Mouse (Mus musculus): ENCODE measurements around the gene Cerk.

The Cerk gene

DNA sequence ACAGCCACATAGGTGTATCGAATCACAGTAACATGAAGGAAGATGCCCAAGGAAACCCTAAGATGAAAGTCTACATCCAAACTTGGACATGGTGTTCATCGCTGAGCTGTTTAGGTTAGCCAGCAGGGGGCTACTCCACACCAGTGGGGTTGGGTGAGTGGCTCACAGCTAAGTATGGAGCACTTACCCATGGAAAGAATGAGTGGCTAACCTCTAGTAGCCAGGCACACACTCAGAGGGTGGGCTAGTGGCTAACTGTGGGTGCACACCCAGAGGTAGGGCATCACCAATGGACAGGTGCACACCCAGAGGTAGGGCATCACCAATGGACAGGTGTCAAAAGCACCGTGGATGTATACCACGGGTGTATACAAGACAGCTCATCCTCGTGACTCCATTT, 26.2 kb downstream of the Cerk start:
- no peak for DNase-seq

DNA sequence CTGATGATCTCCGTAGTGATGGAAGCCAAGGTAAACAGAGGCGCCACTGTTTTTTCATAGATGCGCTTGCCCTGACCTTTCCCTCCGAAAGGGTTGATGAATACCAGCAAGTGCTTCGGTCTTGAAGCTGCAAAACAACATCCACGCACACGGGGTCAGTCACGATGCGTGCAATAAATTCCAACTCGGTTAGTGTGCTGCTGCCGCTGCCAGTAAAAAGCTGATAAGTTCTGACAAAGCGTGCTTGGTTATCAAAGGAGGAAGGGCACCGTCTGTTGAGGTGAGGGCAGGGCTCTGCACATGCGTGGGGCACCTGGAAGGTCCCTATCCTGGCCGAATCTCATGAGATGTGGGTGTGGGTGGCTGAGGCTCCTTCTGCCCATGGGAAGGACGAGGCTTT, 26.8 kb downstream of the Cerk start:
- DNase-seq, result no peak

DNA sequence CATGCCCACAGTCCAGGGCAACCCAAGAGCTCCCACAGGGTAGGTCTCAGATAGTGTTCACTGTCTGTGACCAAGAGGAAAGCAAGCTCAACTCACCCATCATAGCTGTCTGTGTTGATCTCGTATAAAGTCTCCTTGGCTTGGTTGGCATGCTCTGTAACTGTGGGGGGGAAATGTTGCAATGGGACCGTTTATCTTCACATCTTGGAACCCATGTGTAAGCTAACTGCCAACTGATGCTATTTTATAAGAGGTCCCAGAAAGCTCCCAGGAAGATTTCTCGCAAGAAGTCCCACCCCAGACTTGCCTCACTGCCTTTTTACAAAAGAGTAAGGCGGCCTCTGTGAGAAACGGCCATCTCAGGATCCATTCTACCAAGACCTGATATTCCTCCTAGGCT, 29.4 kb downstream of the Cerk start:
- DNase-seq, result no peak

DNA sequence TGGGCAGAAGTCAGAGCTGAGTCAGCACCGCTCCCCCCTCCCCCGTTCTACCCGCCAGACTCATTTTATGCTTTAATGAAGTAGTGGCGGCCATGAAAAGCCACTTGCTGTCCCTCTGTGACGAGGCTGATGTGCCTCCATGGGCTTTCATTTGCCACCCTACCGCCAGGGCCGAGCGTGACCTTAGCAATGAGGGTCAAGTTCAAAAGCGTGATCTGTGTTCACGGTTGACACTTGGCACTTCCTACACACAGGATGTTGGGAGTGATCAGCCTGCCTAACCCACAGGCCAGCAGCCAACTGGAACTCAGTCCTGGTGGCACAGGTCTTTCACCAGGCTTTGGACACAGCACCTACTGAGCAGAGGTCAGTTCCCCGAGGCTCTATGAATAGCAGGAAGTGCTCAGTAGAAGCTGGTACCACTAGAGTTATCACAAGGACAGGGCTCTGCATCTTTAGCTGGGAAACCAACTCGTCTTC, 32.4 kb downstream of the Cerk start:
- DNase-seq, result no peak

DNA sequence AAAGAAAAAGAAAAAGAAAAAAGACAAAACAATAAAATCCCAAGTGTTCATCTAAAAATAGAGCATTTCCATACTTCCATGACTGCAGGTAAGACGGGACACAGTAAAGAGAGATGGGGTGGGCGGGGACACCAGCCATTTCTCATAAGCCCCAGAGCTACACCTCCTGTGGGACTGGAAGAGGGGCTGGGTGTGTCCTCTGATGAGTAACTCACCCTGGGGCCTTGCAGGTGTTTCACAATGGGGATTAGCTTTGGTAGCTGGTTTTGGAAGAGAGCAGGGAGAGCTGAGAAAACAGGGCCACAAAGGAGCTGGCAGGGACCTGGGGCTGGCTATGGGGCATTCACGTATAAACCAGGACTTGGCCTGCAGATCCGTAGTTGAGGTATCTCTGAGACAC, 35.3 kb downstream of the Cerk start:
- no peak for DNase-seq

DNA sequence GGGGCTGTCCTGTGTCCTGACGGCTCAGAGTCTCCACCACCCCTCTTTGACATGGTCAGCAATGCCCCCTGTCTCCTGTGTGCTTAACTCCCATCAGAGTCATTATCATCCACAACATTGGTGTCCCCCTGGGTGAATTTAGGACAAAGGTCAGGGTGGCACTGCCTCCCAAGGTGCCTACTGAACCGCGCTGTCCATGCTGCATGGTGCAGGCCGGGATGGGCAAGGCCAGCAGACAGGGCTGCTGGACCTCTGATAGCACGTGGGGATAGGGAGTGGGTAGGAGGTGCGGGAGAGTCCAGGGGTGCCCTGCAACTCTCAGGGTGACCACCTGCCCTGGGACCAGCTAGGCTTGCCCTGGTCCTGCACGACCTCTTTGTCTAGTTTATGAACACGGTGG, 39.0 kb downstream of the Cerk start:
- no peak for DNase-seq

DNA sequence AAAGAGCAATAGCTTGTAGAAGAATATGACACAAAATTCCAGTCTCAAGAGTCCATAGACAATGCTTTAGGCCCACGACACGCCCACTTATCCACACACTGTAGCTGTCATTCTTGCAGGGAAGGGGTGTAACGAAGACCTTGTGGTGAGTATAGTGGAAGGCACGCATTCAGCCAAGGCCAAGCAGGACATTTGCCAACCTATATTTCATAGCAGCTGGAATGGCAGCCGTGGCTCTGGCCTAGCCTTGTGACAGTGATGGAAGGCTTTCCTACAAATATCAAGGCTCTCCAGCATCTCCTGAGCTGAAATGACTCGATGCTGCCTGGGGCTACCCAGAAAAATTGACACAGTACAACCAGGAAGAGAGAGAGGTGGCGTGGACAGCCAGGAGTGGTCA, 40.9 kb downstream of the Cerk start:
- no peak for DNase-seq

DNA sequence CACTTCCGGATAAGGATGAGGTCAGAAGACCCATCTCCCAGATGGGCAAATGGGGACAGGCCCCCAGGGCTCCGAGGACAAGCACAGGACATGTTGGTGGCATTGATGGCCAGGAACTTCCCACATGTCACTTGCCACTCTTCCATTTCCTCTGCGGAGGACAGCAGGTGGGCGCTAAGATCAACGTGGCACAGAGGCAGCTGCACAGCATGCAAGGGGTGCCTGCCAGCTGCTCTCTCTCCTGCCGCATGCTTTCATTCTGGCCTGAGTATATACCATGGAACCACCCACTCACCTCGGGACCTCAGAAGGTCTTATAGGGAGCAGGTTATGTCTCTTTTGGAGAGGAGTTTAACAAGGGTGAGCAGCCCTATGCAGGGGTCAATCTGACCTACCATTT, 41.4 kb downstream of the Cerk start:
- DNase-seq, result no peak

DNA sequence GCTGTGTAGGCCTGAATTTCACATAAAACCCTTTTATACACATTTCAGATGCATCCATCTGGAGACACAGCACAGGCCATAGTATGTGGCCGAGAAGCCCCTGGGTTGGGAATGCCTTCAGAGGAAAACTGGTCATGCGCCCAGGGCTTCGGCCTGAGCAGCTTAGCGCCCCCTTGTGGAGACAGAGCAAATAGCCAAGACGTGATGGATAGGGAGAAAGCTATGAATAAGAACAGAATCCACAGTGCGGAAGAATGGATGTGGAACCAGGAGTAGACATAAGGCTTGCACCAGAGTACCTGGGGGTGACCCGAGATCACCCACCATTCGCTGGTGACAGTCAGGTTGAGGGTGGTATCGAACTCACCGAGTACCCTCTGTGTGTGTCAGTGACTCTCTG, 45.6 kb downstream of the Cerk start:
- DNase-seq, result peak; percentile 64

DNA sequence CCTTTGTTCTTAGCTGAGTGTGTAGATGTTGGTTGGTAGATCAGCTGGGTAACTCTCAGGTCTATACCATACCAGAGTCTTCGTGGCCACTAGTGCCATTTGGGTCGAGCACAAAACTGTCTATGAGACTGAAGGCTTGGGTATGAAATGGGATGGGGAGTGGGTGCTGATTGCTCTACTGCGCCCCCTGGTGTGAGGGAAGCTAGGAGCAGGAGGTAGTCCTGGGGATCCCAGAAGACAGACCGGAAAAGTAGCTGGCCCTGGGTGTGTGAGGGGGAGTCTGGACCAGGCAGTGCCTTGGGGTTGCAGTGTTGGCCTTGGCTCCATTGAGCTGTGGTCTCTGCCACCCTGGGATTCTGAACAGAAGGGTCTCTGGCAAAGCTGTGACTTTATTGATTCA, 48.3 kb downstream of the Cerk start:
- peak; percentile 60 for DNase-seq

DNA sequence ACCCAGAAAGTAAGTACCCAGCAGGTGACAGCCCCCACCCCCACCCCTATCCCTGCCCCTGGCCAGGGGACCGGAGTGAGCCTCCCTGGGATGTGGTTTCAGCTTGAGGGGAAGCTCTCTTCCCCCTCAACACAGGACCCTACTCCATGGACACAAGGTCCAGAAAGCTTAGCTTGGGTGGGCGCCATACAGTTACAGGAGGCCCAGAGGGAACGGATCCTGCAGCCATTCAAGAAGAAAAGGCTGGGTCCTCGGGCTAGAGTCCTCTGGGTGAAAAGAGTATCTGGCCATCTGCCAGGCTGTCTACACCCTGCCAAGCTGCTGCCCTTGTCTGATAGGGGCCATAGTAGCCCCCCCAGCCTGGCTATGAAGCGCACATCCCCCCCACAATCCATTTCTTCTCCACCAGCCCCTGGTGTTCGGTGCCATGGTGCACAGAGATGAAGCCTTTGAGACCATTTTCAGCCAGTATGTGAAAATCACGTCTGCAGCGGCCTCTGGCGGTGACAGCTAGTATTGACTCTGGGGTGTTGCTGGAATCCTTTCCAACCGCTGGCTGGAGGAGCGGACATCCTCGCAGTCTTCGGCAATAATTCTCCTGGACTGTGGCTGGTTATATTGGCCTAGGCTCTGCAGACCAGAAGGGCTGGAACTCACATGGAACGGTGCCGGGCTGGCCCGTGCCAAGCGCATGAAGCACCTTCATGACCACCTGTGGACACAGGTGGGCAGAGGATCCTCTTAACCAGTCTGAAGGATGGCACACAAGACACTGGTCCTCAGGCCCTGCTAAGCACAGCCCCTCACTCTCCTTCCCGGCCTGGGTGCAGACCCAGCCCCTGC, 50.8 kb downstream of the Cerk start:
- DNase-seq, result peak; percentile 91

DNA sequence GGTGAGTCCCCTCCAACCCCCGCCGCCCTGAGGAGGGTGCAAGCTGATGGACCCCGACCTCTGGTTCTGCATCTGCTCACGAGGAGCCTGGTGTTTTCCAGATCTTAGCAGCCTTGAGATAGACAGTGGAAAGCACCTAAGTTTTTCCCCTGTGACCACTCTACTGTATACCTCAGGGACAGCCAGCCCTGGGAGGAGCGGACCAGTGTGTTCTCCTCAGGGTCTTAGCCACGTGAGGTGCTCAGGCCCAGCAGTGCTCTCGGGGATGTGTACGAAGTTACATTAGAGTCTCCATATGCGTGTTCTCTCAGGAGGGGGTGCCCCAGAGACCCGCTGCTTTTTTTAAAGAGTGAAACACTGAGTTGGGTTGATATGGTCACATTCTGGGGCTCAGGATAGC, 55.3 kb downstream of the Cerk start:
- DNase-seq, result no peak

DNA sequence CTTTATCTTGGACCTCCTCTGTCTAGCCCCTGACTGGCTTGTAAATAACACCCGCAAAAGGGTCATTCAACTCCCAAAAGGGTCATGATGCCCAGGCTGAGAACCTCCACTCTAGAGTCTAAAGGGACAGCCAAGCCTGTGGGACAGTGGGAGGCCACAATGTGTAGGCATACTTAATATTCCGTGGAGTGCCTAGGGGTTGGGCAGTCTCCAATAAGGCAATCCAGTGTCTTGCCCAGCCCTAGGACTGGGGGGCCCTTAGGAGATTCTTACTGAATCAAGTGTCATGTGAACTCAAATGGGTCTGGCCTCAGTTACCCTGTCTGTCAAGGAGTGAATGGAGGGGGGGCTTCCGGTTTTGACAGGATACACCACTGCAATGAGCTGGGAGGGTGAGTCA, 56.9 kb downstream of the Cerk start:
- DNase-seq, result no peak

DNA sequence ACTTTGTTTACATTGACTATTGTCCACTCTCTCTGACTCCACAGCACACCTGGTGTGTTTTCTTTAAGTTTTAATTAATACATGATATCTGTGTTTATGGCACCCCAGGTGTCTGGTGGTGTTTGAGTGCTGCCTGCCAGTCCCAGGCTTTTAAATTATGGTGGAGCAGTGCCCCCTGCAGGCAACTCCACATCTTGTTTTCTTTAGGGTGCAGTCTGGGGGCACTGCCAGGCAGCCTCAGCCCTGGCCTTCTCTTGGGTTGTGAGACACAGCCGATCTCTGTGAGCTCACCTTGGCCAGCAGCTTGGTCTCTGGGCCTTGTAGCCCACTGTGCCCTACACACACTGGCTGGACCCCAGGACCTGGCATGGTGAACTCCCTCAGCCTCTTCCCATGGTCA, 61.6 kb downstream of the Cerk start:
- DNase-seq, result peak; percentile 84

DNA sequence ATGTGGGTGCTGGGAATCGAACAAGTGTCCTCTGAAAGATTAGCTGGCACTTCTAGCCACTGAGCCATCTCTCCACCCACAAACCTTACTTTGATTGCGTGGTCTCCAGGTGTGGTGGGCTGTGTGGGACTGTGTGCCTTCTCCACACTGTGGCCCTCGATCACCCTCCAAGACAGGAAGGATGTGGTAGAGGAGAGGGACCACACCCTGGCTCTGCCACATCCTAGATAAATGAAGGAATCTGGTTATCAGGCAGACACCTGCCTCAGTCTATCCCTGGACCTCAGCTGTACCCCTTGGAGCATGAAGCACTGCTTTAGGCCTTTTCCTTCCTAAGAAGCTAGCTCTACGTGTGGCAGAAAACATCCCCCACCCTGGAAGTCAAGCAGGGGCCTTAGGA, 62.5 kb downstream of the Cerk start:
- no peak for DNase-seq

DNA sequence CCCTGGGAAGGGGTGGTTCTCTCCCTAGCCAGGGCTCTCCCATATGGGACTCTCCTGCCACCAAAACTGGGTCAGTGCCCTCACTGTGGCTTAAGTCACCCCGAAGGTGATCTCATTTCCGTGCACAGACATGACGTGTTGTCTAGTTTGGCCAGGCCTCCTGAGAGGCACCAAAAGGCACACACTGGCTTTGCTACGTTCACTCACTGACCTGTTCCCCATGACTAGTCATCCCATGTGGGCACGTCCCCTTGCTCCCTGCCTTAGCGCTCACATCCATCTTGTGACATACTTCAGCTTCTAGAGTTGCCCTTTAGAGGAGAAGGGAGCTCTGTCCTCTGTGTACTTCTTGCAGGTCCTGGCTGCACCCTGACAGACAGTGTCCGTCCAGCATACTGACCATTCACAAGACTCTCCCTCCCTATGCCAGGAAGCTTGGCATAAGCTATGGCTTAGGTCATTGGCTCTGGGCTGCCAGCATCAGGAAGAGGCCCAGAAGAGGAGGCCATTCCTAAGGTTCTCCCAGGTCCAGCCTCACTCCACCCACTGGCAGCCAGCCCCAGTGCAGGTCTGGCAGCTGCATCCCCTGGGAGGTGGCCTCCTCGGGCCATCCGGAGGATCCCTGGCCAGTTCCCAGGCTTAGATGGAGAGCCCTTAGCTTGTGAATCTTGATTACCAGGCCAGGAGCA, 63.5 kb downstream of the Cerk start:
- peak; percentile 83 for DNase-seq

DNA sequence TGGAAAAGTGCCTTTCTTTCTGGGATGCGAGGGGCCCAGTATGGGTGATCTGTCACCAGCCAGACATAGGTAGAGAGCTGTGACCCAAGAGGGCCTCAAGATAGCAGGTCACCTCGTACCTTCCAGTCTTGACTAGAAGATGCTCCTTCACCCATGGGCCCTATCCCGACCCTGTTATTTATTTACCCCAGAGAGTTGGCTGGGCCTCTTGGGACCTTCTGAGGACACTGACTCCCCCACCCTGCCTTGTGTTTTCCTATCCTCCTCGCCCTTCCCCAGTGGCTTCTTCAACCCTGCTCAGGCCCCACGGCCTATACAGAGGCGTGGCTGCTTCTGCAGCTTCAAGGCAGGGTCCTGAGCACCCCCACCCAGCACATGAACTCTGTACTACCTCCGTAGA, 66.8 kb downstream of the Cerk start:
- DNase-seq, result peak; percentile 48

DNA sequence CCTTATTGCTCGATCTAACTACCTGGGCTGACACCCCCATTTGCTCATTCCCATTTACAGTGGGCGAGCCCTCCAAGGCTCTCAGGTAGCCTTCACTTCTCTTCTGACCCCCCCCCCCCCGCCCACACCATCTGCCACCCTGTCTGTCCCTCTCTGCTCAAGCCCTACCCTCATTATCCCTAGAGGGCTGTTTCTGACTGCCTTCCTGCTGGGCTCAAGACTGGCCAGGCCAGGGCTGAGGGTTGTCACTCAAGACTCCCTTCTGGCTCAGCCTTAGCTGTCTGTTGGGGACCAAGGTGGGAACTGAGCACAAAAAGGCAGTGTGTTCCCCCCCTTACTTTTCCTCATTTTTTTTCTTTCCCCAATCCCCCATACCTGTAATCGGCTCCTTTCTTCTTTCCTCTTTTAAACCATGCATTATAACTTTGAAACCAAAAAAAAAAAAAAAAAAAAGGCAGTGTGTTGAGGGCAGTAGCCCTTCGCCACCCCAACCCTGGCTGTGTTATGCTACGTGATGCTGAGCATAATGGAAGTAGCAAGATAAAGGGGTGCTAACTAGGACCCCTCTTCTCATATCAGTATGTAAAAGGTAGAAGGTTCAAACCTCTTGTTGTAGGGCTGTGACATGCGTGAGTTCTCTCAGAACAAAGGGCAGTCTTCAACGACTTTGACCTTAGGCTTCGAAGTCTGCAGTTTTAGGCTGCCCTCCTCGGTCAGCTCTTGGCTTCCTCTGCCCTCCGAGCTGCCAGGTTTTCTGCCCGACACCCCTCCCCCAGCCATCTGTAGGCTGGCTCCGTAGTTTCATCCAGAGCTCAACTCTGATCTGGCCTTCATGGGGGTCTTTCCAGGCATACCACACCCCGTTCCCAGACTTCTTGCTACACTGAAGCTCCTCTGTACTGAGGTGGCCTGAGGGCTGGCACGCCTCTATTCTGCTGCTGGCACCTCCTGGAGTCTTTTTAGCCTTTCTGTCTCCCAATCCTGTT, 68.5 kb downstream of the Cerk start:
- peak; percentile 75 for DNase-seq

DNA sequence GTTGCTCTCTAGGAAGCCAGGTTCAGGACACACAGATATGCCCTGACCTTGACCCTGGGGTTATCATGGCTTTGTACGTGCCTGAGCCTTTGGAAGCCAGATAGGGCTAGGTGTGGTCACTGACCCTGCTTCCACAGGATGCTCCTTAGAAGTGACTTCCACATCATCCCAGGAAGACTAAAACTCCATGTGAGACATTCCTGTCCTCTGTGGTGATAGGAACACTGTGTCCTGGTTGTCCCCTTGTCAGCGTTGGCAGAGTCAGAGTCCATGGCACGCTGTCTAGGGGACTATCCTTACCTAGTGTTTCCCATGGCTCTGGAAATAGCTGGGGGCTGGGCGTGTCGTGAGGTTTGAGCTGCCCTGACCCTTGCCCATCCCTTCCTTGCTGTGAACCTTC, 69.5 kb downstream of the Cerk start:
- DNase-seq, result peak; percentile 60

DNA sequence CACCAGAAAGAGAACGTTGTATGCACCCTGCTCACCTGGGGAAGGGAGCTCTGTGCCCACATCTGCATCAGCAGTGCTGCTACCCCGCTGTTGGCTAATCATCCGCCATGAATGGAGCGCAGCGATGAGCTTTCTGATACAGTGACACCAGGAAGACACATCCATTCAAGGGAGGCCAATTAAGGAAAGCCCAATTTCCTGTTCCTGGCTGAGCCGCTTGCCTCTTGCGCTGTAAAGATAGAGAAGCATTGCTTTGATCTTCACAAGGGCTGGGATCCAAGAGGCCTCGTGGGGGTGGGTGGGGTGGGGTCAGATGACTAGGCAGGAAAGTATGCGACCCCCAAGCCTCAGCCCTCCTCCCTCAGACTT, 72.6 kb downstream of the Cerk start:
- no peak for DNase-seq

DNA sequence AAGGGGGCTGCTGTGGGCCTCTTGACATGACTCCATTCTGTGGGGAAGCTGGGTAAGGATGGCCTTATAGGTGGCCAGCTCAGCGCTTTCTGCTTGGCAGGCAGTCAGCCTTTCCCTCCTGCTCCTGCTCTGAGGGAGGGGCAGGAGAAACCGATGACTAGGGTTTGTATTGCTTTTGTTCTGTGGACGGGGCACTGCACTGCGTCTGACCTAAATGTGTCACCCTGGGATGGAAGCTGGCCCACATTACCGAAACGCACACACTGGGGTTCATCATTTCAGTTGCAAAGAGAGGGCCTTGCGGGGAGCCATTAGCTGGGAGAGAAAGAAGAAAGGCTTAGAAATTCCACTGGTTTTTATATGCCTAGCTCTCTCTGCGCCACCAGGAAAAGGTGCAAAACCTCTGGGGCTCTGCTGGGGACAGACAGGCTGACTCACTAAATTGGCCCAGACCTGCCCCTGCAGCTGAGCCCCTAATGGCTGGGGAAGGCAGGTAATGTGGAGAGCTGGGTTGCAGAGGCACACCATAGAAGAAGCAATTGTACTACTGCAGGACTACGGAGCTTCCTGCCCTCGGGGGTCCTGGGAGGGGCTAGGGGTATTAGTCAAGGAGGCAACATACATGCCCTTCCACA, 73.1 kb downstream of the Cerk start:
- no peak for DNase-seq

DNA sequence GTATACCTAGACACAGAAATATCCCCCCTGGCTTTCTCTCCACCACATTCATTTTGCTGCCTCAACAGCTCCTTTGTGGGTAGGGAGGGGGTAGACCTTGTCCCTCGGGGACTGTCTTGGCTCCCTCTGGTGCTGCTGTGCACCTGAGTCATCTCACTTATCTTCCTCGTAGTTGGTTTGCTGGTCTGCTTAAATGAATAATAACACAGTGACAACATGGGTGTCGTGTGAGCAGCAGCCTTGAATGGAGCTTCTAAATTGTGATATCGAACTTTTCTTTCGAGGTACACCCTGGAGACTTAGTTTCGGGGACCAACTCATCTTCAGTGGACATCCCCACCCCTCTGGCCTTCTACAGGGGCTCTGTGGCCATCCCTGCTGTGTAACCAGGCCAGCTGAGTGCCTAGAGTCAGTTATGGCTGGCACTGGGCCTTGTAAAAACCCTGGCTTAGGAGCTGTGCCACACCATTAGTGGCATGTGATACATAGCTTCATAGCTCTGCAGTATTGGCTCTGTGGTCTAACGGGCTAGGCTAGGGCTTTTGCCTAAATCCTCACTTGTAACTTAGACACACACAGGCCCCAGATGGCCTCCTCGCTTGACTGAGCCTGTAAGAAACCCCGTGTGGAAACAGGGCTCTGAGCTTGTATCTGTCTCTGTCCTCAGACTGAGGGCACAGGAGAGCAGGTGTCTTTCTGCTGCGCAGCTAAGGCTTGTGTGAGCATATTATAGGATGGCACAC, 75.4 kb downstream of the Cerk start:
- DNase-seq, result no peak
